Mouse (Mus musculus): ENCODE results near the gene Glg1.
"Not testable (repeated sequence)": the region's sequence is repeated elsewhere in the genome, so short reads cannot be mapped to it uniquely, and the experiment has no call there.

The Glg1 gene

GRCm38 (mm10) chr8:111250111-111250510 is 8.9 kb downstream of the Glg1 start:
- no peak for DNase-seq (ENCODE audit: low spot score in 2 of 2)

- no peak for DNase-seq (ENCODE audit: low spot score in 2 of 2)
These were observed 10.9 kb downstream of the Glg1 start for GRCm38 (mm10) chr8:111248136-111248535.

GRCm38 (mm10) chr8:111246864-111247263 is 12.2 kb downstream of the Glg1 start:
- not testable (repeated sequence) for DNase-seq (ENCODE audit: low spot score in 2 of 2)

GRCm38 (mm10) chr8:111246287-111246830 is 12.7 kb downstream of the Glg1 start:
- no peak for DNase-seq (ENCODE audit: low spot score in 2 of 2)

GRCm38 (mm10) chr8:111237301-111237700 is 21.7 kb downstream of the Glg1 start:
- DNase-seq (ENCODE audit: low spot score in 2 of 2), result no peak

- no peak for DNase-seq (ENCODE audit: low spot score in 2 of 2)
These were observed 25.3 kb downstream of the Glg1 start for GRCm38 (mm10) chr8:111233730-111234129.

- no peak for DNase-seq (ENCODE audit: low spot score in 2 of 2)
These were observed 34.9 kb downstream of the Glg1 start for GRCm38 (mm10) chr8:111224153-111224552.

GRCm38 (mm10) chr8:111218107-111218506 is 40.9 kb downstream of the Glg1 start:
- no peak for DNase-seq (ENCODE audit: low spot score in 2 of 2)

- no peak for DNase-seq (ENCODE audit: low spot score in 2 of 2)
These were observed 45.6 kb downstream of the Glg1 start for GRCm38 (mm10) chr8:111213406-111213805.

- no peak for DNase-seq (ENCODE audit: low spot score in 2 of 2)
These were observed 47.8 kb downstream of the Glg1 start for GRCm38 (mm10) chr8:111211180-111211579.

- DNase-seq (ENCODE audit: low spot score in 2 of 2), result no peak
These were observed 49.1 kb downstream of the Glg1 start for GRCm38 (mm10) chr8:111209874-111210273.

GRCm38 (mm10) chr8:111206321-111206720 is 52.7 kb downstream of the Glg1 start:
- no peak for DNase-seq (ENCODE audit: low spot score in 2 of 2)

GRCm38 (mm10) chr8:111205033-111205432 is 54.0 kb downstream of the Glg1 start:
- DNase-seq (ENCODE audit: low spot score in 2 of 2), result no peak

GRCm38 (mm10) chr8:111203341-111203740 is 55.7 kb downstream of the Glg1 start:
- no peak for DNase-seq (ENCODE audit: low spot score in 2 of 2)

- no peak for DNase-seq (ENCODE audit: low spot score in 2 of 2)
These were observed 61.0 kb downstream of the Glg1 start for GRCm38 (mm10) chr8:111197966-111198365.

GRCm38 (mm10) chr8:111196181-111196580 is 62.8 kb downstream of the Glg1 start:
- no peak for DNase-seq (ENCODE audit: low spot score in 2 of 2)

- DNase-seq (ENCODE audit: low spot score in 2 of 2), result no peak
These were observed 70.3 kb downstream of the Glg1 start for GRCm38 (mm10) chr8:111188594-111189211.

GRCm38 (mm10) chr8:111187470-111187869 is 71.5 kb downstream of the Glg1 start:
- no peak for DNase-seq (ENCODE audit: low spot score in 2 of 2)

GRCm38 (mm10) chr8:111185472-111185947 is 73.5 kb downstream of the Glg1 start:
- DNase-seq (ENCODE audit: low spot score in 2 of 2), result peak; percentile 56 to 79

GRCm38 (mm10) chr8:111171661-111172060 is 87.4 kb downstream of the Glg1 start:
- DNase-seq (ENCODE audit: low spot score in 2 of 2), result no peak

- DNase-seq (ENCODE audit: low spot score in 2 of 2), result peak; percentile 28 to 30
These were observed 101.4 kb downstream of the Glg1 start for GRCm38 (mm10) chr8:111157617-111158016.

GRCm38 (mm10) chr8:111155721-111156436 is 103.1 kb downstream of the Glg1 start:
- no peak for DNase-seq (ENCODE audit: low spot score in 2 of 2)

GRCm38 (mm10) chr8:111145460-111146012 is 113.5 kb downstream of the Glg1 start:
- peak; percentile 92 to 94 for DNase-seq (ENCODE audit: low spot score in 2 of 2)

Measured in urinary bladder, postnatal 36 days (tissue).